Mouse (Mus musculus): ENCODE data around the gene Cdkn1c. TPM values are rescaled to one million over a fixed set of nuclear protein-coding genes. Genes with fewer than 3 reads are reported as not detected.

Cdkn1c gene
- polyA plus RNA-seq, 1 experiment from 2014 or later = 0.06 TPM

DNA sequence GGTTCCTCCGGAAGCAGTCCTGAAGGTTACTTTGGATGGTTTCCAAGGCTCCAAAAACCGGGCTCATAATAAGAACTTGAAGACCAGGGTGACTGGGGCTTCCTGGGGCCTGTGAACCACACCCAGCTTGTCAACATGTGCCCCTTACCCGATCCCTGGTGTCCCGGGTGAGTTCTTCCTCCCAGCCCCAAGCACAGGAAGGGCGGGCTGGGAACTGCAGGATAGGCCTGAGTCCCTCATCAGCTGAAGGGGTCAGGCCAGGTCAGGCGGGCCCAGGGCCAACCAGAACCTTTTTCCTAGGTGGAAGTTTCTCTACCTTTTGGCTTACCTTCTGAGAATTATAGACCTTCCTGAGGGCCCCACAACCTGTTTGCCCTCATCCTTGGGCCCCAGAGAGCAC lies 48.2 kb downstream of the Cdkn1c start:
- TF ChIP-seq CTCF (IDR thresholded peaks at IDR 0.05) = no peak
- ATAC-seq (no peak), DNase-seq (ENCODE audit: low read depth, low spot score) (no peak)
- no peaks in the 10 kb centered on the region for H3K27me3 ChIP-seq
- POLR2A ChIA-PET = no interaction called here
- CTCF ChIA-PET = interaction anchor here (1.1 kb wide), 1 partner anchor 18 kb away, joined by 3 read pairs; no protein-coding TSS in a partner anchor
- in situ Hi-C loops (cut with MboI; ENCODE audit: low pct_unique_long_range_greater_than_20kb) = no loop called here

- no peak for TF ChIP-seq CTCF (IDR thresholded peaks at IDR 0.05)
- in situ Hi-C loops (cut with MboI; ENCODE audit: low pct_unique_long_range_greater_than_20kb) = no loop called here
- H3K27me3 ChIP-seq = no peaks in the 10 kb centered on the region
- no peak for ATAC-seq
- DNase-seq (ENCODE audit: low read depth, low spot score) = no peak
- ChIA-PET CTCF (no interaction called here), POLR2A (no interaction called here)
Measured at GRCm38 (mm10) chr7:143408615-143409021, 52.2 kb downstream of the Cdkn1c start.

Other genes with a start within 250 kb of the Cdkn1c start
- gene Slc22a18, start 12.7 kb upstream of the Cdkn1c start, polyA plus RNA-seq (2021) = 0.13 TPM
- gene Phlda2, start 42.1 kb upstream of the Cdkn1c start, polyA plus RNA-seq (2021) = not detected
- 127 TPM for gene Nap1l4, start 88.1 kb upstream of the Cdkn1c start, polyA plus RNA-seq (2021)
- 81.5 TPM for gene Cars, start 139.0 kb upstream of the Cdkn1c start, polyA plus RNA-seq (2021)
- gene Tnfrsf26, start 167.7 kb upstream of the Cdkn1c start, polyA plus RNA-seq (2021) = 0.06 TPM
- gene Tnfrsf22, start 188.6 kb upstream of the Cdkn1c start, polyA plus RNA-seq (2021) = 39.1 TPM
- gene Tnfrsf23, start 224.8 kb upstream of the Cdkn1c start, polyA plus RNA-seq (2021) = 20.6 TPM

Measured in Patski (cell line).